Mouse (Mus musculus): ENCODE results near the gene Znrf2. TPM values are rescaled to one million over a fixed set of nuclear protein-coding genes. Genes with fewer than 3 reads are reported as not detected.

The Znrf2 gene
- total and polyA plus RNA-seq, 3 experiments, result 16.1 to 21.3 TPM; not detected in 1

DNA sequence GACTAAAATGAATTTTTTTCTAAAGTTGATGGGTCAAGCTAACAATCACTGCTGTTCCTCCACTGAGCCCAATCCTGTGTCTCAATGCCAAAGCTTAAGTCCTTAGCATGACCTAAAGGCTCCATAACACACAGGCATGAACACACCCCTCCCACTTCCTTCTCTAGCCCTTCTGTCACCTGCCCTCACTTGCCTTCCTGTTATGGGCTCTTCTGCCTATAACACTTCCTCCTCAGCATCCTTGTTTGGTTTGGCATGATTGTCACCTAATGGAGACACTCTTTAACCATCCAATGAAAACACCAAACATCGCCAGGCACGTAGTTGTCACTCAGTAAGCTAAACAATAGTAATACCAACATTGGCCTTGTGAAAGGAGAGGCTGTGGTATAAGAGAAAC, 85.8 kb downstream of the Znrf2 start:
- TF ChIP-seq UBTF (IDR thresholded peaks at IDR 0.05; ENCODE audit: borderline replicate concordance, insufficient read depth, low read depth, low read length) (no peak), CHD1 (IDR thresholded peaks at IDR 0.05; ENCODE audit: low read depth, low read length) (no peak), E2F4 (IDR thresholded peaks at IDR 0.05; ENCODE audit: borderline replicate concordance, low read depth, low read length) (no peak), BHLHE40 (IDR thresholded peaks at IDR 0.05; ENCODE audit: borderline replicate concordance, low read depth, low read length) (no peak), MYB (IDR thresholded peaks at IDR 0.05; ENCODE audit: low read depth, low read length) (no peak), MAFK (IDR thresholded peaks at IDR 0.05; ENCODE audit: borderline replicate concordance, low read depth, low read length) (no peak), GATA1 (IDR thresholded peaks at IDR 0.05; ENCODE audit: low read depth, low read length) (no peak), ETS1 (IDR thresholded peaks at IDR 0.05; ENCODE audit: low read depth, low read length) (no peak), NELFE (IDR thresholded peaks at IDR 0.05; ENCODE audit: low read depth, low read length) (no peak), CHD2 (IDR thresholded peaks at IDR 0.05; ENCODE audit: low read length) (no peak)
- no peaks in the 10 kb centered on the region for H3K9me3 ChIP-seq (replicated peaks; ENCODE audit: insufficient read depth, low read length)
- H3K4me3 ChIP-seq (ENCODE audit: control insufficient read depth in 1 of 2, insufficient read depth in 1 of 2, low read depth in 2 of 2, low read length in 2 of 2), result no peak overlapping the region
- no peaks in the 10 kb centered on the region for H3K36me3 ChIP-seq (ENCODE audit: control insufficient read depth in 1 of 2, insufficient read depth in 2 of 2, low read length in 2 of 2)
- DNase-seq (ENCODE audit: low read depth, low spot score), result no peak
- H3K27me3 ChIP-seq (ENCODE audit: control insufficient read depth in 1 of 2, insufficient read depth in 2 of 2, low read length in 2 of 2), result no peaks in the 10 kb centered on the region
- no peaks in the 10 kb centered on the region for H3K79me2 ChIP-seq (ENCODE audit: control insufficient read depth, insufficient read depth, low read length, poor library complexity)
- H3K9ac ChIP-seq (ENCODE audit: control insufficient read depth, low read depth, low read length, poor library complexity, severe bottlenecking), result no peak overlapping the region
- no peaks in the 10 kb centered on the region for H3K4me1 ChIP-seq (ENCODE audit: control insufficient read depth in 1 of 2, insufficient read depth in 2 of 2, low read length in 2 of 2)
- H3K27ac ChIP-seq (ENCODE audit: control insufficient read depth, low read depth, low read length), result no peak overlapping the region

DNA sequence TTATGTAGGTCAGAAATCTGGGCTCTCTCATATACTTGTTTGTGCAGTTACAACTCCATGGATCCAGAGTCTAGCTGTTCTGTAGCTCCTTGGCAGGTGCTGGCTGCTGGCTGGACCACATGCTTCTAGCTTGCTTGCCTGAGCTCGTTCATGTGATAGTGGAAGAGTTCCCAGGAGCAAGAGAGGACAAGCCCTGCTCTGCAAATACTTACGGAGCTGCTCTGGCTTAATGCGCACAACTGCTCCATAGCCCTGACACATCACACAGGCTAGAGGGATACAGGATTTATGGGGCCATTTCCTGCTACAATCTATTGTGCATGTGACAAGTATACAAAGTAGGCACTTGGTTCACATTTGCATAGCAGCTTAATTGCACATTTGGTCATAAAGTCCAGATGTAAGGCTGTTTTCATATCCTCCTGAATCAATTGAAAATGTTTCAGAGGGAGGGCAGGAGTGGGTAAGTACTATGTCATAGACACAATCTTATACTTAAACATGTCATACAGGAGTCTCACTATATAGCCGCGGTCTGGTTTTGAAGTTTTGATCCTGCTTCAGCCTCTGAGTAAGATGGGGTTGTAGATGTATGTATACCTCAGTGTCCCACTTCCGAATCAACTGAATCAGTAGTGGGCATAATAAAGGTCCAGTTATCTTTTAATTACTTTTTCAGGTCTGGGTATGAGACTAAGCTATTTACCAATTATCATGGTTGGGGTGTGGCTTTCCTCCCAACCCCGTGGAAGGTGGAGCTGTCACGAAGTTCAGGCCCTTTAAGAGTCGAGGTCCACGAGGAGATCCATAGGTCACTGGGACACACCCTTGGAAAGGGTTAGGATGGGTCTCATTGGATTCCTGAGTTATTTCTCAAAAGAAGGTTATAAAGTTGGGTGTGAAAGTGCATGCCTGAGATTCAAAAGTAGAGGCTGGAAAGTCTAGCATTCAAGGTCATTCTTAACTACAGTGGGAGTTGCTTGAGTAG, 89.6 kb downstream of the Znrf2 start:
- H3K79me2 ChIP-seq (ENCODE audit: control insufficient read depth, insufficient read depth, low read length, poor library complexity), result no peaks in the 10 kb centered on the region
- no peak for TF ChIP-seq TCF12 (IDR thresholded peaks at IDR 0.05; ENCODE audit: low read depth, low read length)
- no peak for TF ChIP-seq RCOR1 (IDR thresholded peaks at IDR 0.05; ENCODE audit: low read depth, low read length)
- no peak for TF ChIP-seq GABPA (IDR thresholded peaks at IDR 0.05; ENCODE audit: low read depth, low read length)
- TF ChIP-seq KAT2A (conservative IDR thresholded peaks at IDR 0.05; ENCODE audit: low read depth, low read length), result no peak
- TF ChIP-seq ZNF384 (IDR thresholded peaks at IDR 0.05; ENCODE audit: low read depth, low read length), result no peak
- TF ChIP-seq E2F4 (IDR thresholded peaks at IDR 0.05; ENCODE audit: borderline replicate concordance, low read depth, low read length), result no peak
- TF ChIP-seq MYB (IDR thresholded peaks at IDR 0.05; ENCODE audit: low read depth, low read length), result no peak
- no peak for TF ChIP-seq BHLHE40 (IDR thresholded peaks at IDR 0.05; ENCODE audit: borderline replicate concordance, low read depth, low read length)
- no peak for TF ChIP-seq USF1 (IDR thresholded peaks at IDR 0.05; ENCODE audit: low read depth, low read length)
- H3K27me3 ChIP-seq (ENCODE audit: control insufficient read depth in 1 of 2, insufficient read depth in 2 of 2, low read length in 2 of 2), result no peaks in the 10 kb centered on the region

More for the DNA sequence above, 89.6 kb downstream of the Znrf2 start:
- Histone ChIP-seq H3K4me3 (ENCODE audit: control insufficient read depth in 1 of 2, insufficient read depth in 1 of 2, low read depth in 2 of 2, low read length in 2 of 2) (no peak overlapping the region), H3K9me3 (replicated peaks; ENCODE audit: insufficient read depth, low read length) (no peaks in the 10 kb centered on the region), H3K27ac (ENCODE audit: control insufficient read depth, low read depth, low read length) (no peak overlapping the region), H3K9ac (ENCODE audit: control insufficient read depth, low read depth, low read length, poor library complexity, severe bottlenecking) (no peak overlapping the region), H3K4me1 (ENCODE audit: control insufficient read depth in 1 of 2, insufficient read depth in 2 of 2, low read length in 2 of 2) (no peaks in the 10 kb centered on the region), H3K36me3 (ENCODE audit: control insufficient read depth in 1 of 2, insufficient read depth in 2 of 2, low read length in 2 of 2) (no peaks in the 10 kb centered on the region)
- no peak for DNase-seq (ENCODE audit: low read depth, low spot score)
